Mouse (Mus musculus) ES-Bruce4 (cell line): ENCODE measurements around the gene March11. TPM values are rescaled to one million over a fixed set of nuclear protein-coding genes. Genes with fewer than 3 reads are reported as not detected.

ENCODE experiments used
- H3K27ac ChIP-seq: 2 replicates; pipeline ENCODE4 v1.5.1; 2012; ENCODE audit warnings: low read length, inconsistent platforms; ENCODE audit not compliant: insufficient read depth
- H3K27me3 ChIP-seq: 2 replicates; pipeline ENCODE4 v1.6.1; 2012; ENCODE audit warnings: mild to moderate bottlenecking, low read length, inconsistent platforms; ENCODE audit not compliant: control insufficient read depth, poor library complexity, insufficient read depth, severe bottlenecking
- H3K36me3 ChIP-seq: 2 replicates; pipeline ENCODE4 v1.6.1; 2012; ENCODE audit warnings: inconsistent platforms, mild to moderate bottlenecking, low read length, moderate library complexity; ENCODE audit not compliant: control insufficient read depth, poor library complexity, insufficient read depth, severe bottlenecking
- H3K4me1 ChIP-seq: one replicate; pipeline ENCODE4 v1.8.1; 2011; ENCODE audit warnings: low read length; ENCODE audit not compliant: control insufficient read depth, insufficient read depth
- H3K4me3 ChIP-seq: 2 replicates; pipeline ENCODE4 v1.5.1; 2011; ENCODE audit warnings: low read depth, mild to moderate bottlenecking, low read length
- H3K9ac ChIP-seq: 2 replicates; pipeline ENCODE4 v1.6.1; 2012; ENCODE audit warnings: low read depth, mild to moderate bottlenecking, inconsistent platforms; ENCODE audit not compliant: poor library complexity, severe bottlenecking
- H3K9me3 ChIP-seq: replicated peaks from 2 replicates; pipeline ENCODE4 v1.6.1; 2012; ENCODE audit warnings: mild to moderate bottlenecking, low read length, inconsistent platforms; ENCODE audit not compliant: control insufficient read depth, poor library complexity, insufficient read depth, severe bottlenecking
- CTCF ChIP-seq: IDR thresholded peaks from one replicate; pipeline ENCODE4 v1.8.1; 2011; ENCODE audit warnings: low read depth, low read length
- EP300 ChIP-seq: IDR thresholded peaks from 2 replicates; pipeline ENCODE4 v1.6.1; 2011; ENCODE audit warnings: low read depth, low read length; ENCODE audit not compliant: insufficient read depth
- POLR2A ChIP-seq: IDR thresholded peaks from one replicate; pipeline ENCODE4 v1.8.1; 2011; ENCODE audit warnings: low read length; ENCODE audit not compliant: insufficient read depth
- polyA plus RNA-seq: library from polyadenylated mRNA; stranded (reverse); fragments of >200 nt; gene quantifications from 2 replicates; pipeline ENCODE4 v1.2.4, GENCODE M21; 2011; ENCODE audit warnings: low read depth; ENCODE audit not compliant: missing spikeins, insufficient read depth, insufficient read length

Gene March11
- polyA plus RNA-seq, 1 experiment: not detected

DNA sequence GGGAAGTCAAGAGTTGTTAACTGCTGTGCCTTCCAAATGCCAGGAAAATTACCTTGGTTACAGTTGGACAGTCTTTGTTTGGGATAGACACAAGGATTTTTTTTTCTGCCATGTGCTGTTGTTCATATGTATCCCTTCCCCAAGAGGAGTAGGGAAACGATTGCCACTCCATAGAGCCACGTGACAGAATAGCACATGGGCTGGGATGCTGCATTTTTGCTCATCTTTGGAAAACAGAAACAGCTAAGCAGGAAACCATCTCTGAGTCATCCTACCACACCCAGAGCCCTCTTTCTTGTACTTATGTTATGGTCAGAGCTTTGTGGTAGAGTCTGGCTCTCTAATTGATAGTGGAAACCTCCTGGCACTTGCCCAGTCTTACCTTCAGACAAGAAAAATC, 65.4 kb downstream of the March11 start:
- Histone ChIP-seq H3K9ac (no peak overlapping the region), H3K9me3 (no peaks in the 10 kb centered on the region), H3K4me3 (no peak overlapping the region), H3K27me3 (no peaks in the 10 kb centered on the region), H3K36me3 (no peaks in the 10 kb centered on the region), H3K4me1 (no peaks in the 10 kb centered on the region), H3K27ac (no peak overlapping the region)
- TF ChIP-seq EP300 (no peak), POLR2A (no peak), CTCF (no peak)

DNA sequence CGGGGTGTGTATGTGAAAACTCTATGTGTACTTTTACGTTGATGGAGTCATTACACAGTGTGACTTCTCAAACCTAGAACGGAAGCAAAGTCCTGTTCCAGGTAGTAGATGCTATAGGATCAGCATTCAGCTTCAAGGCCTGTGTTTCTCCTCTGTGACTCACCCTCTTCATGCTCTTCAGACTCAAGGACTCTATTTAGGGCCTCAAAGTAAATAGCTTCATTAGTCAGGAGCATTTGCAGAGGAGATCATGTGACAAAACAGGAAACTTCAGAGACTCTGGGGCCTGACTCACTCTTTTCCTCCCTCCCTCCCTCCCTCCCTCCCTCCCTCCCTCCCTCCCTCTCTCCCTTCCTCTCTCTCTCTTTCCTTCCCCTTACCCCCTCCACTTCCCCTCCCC, 66.1 kb downstream of the March11 start:
- Histone ChIP-seq H3K27me3 (no peaks in the 10 kb centered on the region), H3K9me3 (no peaks in the 10 kb centered on the region), H3K9ac (no peak overlapping the region), H3K36me3 (no peaks in the 10 kb centered on the region), H3K4me3 (no peak overlapping the region), H3K27ac (no peak overlapping the region), H3K4me1 (no peaks in the 10 kb centered on the region)
- TF ChIP-seq EP300 (no peak), POLR2A (no peak), CTCF (no peak)

DNA sequence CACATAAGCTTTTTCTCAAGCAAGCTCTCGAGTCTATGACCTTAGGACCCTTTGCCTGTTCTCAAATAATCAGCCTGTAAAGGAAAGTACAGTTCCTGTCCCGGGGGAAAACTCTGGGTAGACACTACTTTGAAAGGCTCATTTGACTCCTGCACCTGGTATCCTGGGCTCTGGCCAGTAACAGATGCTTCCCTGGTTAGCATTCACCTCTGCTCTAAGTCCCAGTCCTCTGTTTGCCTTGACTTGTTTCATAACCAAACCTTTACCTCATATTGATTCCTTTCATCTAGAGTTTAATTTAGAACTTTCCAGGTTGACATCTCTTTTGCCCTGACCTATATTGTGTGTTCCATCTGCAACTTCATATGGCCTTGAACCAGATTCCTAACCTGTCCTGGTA, 68.5 kb downstream of the March11 start:
- H3K4me1 ChIP-seq: no peaks in the 10 kb centered on the region
- no peak overlapping the region for H3K4me3 ChIP-seq
- H3K27ac ChIP-seq: no peak overlapping the region
- H3K9me3 ChIP-seq: no peaks in the 10 kb centered on the region
- no peak overlapping the region for H3K9ac ChIP-seq
- no peaks in the 10 kb centered on the region for H3K27me3 ChIP-seq
- H3K36me3 ChIP-seq: no peaks in the 10 kb centered on the region
- no peak for TF ChIP-seq CTCF
- no peak for TF ChIP-seq POLR2A
- TF ChIP-seq EP300: no peak

GRCm38 (mm10) chr15:26378879-26379278, 70.0 kb downstream of the March11 start:
- no peak overlapping the region for H3K9ac ChIP-seq
- TF ChIP-seq POLR2A (no peak), CTCF (no peak), EP300 (no peak)
- H3K4me1 ChIP-seq: no peaks in the 10 kb centered on the region
- H3K36me3 ChIP-seq: no peaks in the 10 kb centered on the region
- H3K9me3 ChIP-seq: no peaks in the 10 kb centered on the region
- no peak overlapping the region for H3K4me3 ChIP-seq
- H3K27ac ChIP-seq: no peak overlapping the region
- no peaks in the 10 kb centered on the region for H3K27me3 ChIP-seq

DNA sequence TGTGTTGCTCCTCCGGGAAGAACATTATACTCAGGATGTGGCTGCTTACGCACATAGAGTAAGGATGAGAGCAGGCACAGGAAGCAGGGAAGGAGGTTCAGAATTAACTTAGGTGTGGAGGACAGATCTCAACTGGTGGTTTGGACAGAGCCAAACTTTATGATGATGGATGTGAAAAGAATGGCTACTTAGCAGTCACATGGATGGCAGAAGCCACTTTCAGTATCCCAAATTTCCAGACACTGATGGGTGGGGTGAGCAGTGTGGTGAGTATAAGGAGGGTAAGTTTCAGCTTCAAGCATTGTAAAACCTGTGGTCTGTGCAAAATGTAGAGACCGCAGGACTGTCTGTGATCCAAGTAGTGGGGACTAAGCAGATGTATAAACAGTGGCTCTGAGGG, 71.0 kb downstream of the March11 start:
- Histone ChIP-seq H3K9ac (no peak overlapping the region), H3K4me3 (no peak overlapping the region), H3K27ac (no peak overlapping the region), H3K36me3 (no peaks in the 10 kb centered on the region), H3K9me3 (no peaks in the 10 kb centered on the region), H3K27me3 (no peaks in the 10 kb centered on the region), H3K4me1 (no peaks in the 10 kb centered on the region)
- TF ChIP-seq POLR2A (no peak), EP300 (no peak), CTCF (no peak)

- H3K4me1 ChIP-seq: no peaks in the 10 kb centered on the region
Measured at GRCm38 (mm10) chr15:26380844-26381243, 72.0 kb downstream of the March11 start.

More at GRCm38 (mm10) chr15:26380844-26381243, 72.0 kb downstream of the March11 start:
- Histone ChIP-seq H3K27ac (no peak overlapping the region), H3K27me3 (no peaks in the 10 kb centered on the region), H3K4me3 (no peak overlapping the region), H3K9me3 (no peaks in the 10 kb centered on the region), H3K9ac (no peak overlapping the region), H3K36me3 (no peaks in the 10 kb centered on the region)
- TF ChIP-seq POLR2A: no peak
- TF ChIP-seq EP300: no peak
- no peak for TF ChIP-seq CTCF
